Mouse (Mus musculus): ENCODE data around the gene Zfp131. TPM values are rescaled to one million over a fixed set of nuclear protein-coding genes. Genes with fewer than 3 reads are reported as not detected.

Gene Zfp131
- polyA plus RNA-seq (2014; fragmentation: Illumina TruSeq; extraction: RNeasy Lipid Tissue Mini Kit (QIAGEN cat#74804); ENCODE audit: low read depth, low replicate concordance): 76.2 TPM

DNA sequence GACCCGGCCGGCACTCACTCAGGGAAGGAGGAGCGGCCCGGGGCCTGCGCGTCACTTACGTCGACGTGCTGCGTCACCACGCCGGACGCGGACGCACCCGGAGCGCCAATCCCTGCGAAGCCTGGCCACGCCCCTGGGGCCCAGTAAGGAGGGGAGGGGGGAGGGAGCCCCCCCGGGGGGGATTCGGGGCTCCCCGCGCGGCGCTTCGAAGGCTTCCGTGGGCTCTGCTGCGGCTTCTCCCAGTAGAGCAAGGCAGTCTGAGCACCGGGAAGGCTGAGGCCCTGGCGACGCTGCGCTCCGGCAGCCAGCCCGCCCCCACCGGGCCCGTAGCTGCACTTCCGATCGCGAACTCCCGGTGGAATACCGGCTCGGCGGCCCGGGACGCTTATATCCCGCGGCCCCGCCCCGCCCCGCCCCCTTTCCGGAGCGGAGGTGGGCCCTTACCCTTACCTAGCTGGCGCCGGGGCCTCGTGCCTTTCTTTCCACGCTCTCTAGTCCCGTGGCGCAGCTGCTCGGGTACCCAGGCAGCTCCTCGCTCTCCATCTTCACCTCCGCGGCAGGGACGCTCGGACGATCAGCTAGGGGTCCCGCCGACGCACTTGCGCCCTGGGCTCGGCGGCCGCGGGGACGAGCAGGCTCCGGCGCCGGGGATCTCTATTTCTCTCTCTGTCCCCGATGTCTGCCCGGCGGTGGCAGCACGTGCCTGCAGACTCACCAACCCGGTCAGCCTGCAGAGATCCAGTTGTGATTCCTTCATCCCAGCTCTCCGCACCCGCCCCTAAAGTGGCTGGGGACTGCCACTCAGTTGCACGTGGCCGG lies at the start of gene Zfp131:
Gene Zfp131 (minus strand): TSS at position 129 of the 819 bp plus-strand sequence.

DNA sequence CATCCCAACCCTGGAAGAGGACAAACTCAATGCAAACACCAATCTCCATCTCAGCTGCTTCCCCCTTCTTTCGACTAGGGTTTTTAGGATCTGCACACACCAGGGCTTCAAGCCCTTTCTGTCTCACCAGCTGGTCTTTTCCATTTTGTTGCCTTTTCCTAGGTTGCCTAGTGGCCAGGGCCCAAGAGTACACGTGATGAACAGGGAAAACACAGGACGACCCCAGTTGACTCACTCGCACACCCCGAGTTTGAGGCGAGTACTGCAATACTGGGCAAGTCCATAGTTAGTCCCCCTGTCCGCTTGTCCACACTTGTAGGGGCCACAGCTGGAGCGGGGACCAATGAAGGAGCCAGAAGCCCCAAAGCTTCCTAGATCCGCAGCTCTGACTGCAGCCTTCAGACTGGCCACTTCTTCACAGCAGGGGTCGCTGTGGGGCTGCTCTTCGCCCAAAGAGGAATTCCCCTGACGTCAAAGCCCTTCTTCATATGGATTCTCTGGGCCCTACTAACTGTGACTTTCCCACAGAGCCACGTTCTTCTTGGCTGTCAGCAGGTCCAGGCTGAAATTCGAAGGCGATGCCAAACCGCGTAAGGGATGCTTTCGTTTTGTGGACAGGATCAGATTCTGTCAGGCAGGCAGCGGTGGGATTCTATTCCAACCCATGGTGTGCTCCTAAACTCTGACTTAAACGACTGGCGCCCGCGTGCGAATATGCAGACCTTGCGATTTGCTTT lies 44.8 kb upstream of the Zfp131 start, which contains the start of gene D13Ertd608e:
Gene D13Ertd608e (plus strand): TSS at position 687 of the 737 bp plus-strand sequence.

DNA sequence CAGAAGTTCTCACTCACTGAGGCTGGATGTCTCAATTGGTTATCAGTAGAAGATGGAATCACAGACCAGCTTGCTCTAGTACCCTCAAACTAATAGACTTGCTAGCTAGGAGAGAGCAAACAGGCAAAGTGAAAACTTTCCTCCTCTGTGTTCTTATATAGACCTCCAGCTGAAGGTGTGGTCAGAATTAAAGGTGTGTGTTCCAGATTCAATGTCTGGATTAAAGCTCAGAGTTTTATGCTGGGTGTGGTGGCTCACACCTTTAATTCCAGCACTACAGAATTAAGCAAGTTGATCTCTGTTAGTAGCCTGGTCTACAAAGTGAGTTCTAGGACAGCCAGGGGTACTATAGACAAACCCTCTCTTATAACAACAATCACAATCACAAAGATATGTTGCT lies 39.4 kb upstream of the Zfp131 start, which contains the start of gene AF067063:
Gene AF067063 (minus strand): TSS at position 101 of the 400 bp plus-strand sequence.

DNA sequence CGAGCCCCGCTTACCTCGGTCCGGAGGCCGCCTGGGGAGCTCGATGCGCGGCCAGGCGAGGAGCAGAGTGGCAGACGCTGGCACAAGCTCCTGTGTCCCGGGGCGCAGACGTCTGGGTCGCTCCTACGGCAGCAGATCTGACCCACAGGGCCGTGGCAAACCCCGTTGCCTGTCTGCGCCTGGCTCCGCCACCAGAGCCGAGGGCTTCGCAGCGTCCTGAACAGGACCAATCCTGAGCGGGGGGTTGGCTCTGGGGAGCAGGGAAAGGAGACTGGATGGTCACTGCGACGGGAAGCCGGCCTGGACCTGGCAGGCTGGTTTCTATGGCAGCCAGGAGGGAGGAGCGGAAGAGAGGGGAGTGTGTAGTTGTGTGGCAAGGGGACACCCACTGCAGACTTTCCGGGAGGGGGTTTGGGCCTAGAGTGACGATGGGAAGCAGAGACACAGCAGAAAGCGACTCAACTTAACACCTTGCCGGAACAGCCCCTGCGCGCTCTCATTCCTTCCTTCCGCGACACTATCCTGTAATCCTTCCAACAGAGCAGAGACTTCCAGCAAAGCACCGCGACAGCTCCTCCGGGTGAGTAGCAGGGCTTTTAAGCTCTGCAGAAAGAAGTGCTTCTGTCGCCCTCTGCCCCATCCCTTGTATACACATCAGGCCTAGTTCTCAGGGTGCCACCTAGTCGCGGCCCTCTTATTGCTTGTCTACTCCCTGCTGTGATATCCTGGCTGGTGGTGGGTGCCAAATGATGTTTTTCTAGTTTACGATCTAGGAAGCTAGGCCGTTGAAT lies 34.8 kb downstream of the Zfp131 start, which contains the start of gene Nim1k:
Gene Nim1k (minus strand): TSS at position 202 of the 791 bp plus-strand sequence.

Other genes starting within 250 kb of the Zfp131 start
- 7.9 TPM for gene Ccl28, start 167.1 kb downstream of the Zfp131 start, polyA plus RNA-seq (2014; fragmentation: Illumina TruSeq; extraction: RNeasy Lipid Tissue Mini Kit (QIAGEN cat#74804); ENCODE audit: low read depth, low replicate concordance)
- 82.8 TPM for gene Hmgcs1, start 100.5 kb downstream of the Zfp131 start, polyA plus RNA-seq (2014; fragmentation: Illumina TruSeq; extraction: RNeasy Lipid Tissue Mini Kit (QIAGEN cat#74804); ENCODE audit: low read depth, low replicate concordance)
- gene Nim1k, start 35.0 kb downstream of the Zfp131 start, polyA plus RNA-seq (2014; fragmentation: Illumina TruSeq; extraction: RNeasy Lipid Tissue Mini Kit (QIAGEN cat#74804); ENCODE audit: low read depth, low replicate concordance): 5.9 TPM
- not detected for gene AF067063, start 39.3 kb upstream of the Zfp131 start, polyA plus RNA-seq (2014; fragmentation: Illumina TruSeq; extraction: RNeasy Lipid Tissue Mini Kit (QIAGEN cat#74804); ENCODE audit: low read depth, low replicate concordance)
- not detected for gene D13Ertd608e, start 45.1 kb upstream of the Zfp131 start, polyA plus RNA-seq (2014; fragmentation: Illumina TruSeq; extraction: RNeasy Lipid Tissue Mini Kit (QIAGEN cat#74804); ENCODE audit: low read depth, low replicate concordance)
- not detected for gene Tcstv1, start 103.9 kb upstream of the Zfp131 start, polyA plus RNA-seq (2014; fragmentation: Illumina TruSeq; extraction: RNeasy Lipid Tissue Mini Kit (QIAGEN cat#74804); ENCODE audit: low read depth, low replicate concordance)
- not detected for gene Gm21761, start 138.4 kb upstream of the Zfp131 start, polyA plus RNA-seq (2014; fragmentation: Illumina TruSeq; extraction: RNeasy Lipid Tissue Mini Kit (QIAGEN cat#74804); ENCODE audit: low read depth, low replicate concordance)
- gene B020031M17Rik, start 159.9 kb upstream of the Zfp131 start, polyA plus RNA-seq (2014; fragmentation: Illumina TruSeq; extraction: RNeasy Lipid Tissue Mini Kit (QIAGEN cat#74804); ENCODE audit: low read depth, low replicate concordance): not detected
- gene Gm36079, start 236.1 kb upstream of the Zfp131 start, polyA plus RNA-seq (2014; fragmentation: Illumina TruSeq; extraction: RNeasy Lipid Tissue Mini Kit (QIAGEN cat#74804); ENCODE audit: low read depth, low replicate concordance): not detected

Data from testis, adult 10 weeks (tissue).